Mouse (Mus musculus) neutrophil, adult 5-6 weeks (primary cell): Measurements from ENCODE around the gene Zfp526. TPM values are rescaled to one million over a fixed set of nuclear protein-coding genes. Genes with fewer than 3 reads are reported as not detected.

Experiments used
- ATAC-seq: fragments of 151-379, 151-347 bp; 2 replicates; pipeline ENCODE4 v1.8.0; 2017; ENCODE audit warnings: mild to moderate bottlenecking, moderate TSS enrichment; ENCODE audit not compliant: insufficient number of reproducible peaks, poor library complexity, low FRiP score, severe bottlenecking; ENCODE audit errors: extremely low read depth
- total RNA-seq: library from RNA; stranded (forward); fragments of 200-1000 nt; gene quantifications from 2 replicates; pipeline ENCODE4 v1.2.3, GENCODE M21; 2017

Gene Zfp526
- total RNA-seq, 1 experiment from 2014 or later, result 10.0 TPM

GRCm38 (mm10) chr7:25235526-25235925, 14.3 kb downstream of the Zfp526 start:
- no peak for ATAC-seq

GRCm38 (mm10) chr7:25237249-25238014, 16.2 kb downstream of the Zfp526 start, which contains the start of gene Gsk3a:
Gene Gsk3a, minus strand, starts transcription at chr7:25237851.
- ATAC-seq, result peak; percentile 71

- peak; percentile 76 for ATAC-seq
These were observed 16.9 kb downstream of the Zfp526 start for GRCm38 (mm10) chr7:25238015-25238706.

- ATAC-seq, result peak; percentile 72
These were observed 17.8 kb downstream of the Zfp526 start for GRCm38 (mm10) chr7:25238829-25239623.

- no peak for ATAC-seq
These were observed 19.4 kb downstream of the Zfp526 start for GRCm38 (mm10) chr7:25240631-25241030.

- no peak for ATAC-seq
These were observed 19.8 kb downstream of the Zfp526 start for GRCm38 (mm10) chr7:25241062-25241461.

- ATAC-seq, result no peak
These were observed 22.1 kb downstream of the Zfp526 start for GRCm38 (mm10) chr7:25243361-25243760.

- no peak for ATAC-seq
These were observed 23.5 kb downstream of the Zfp526 start for GRCm38 (mm10) chr7:25244562-25245369.

- no peak for ATAC-seq
These were observed 25.0 kb downstream of the Zfp526 start for GRCm38 (mm10) chr7:25246079-25246758.

- ATAC-seq, result no peak
These were observed 25.5 kb downstream of the Zfp526 start for GRCm38 (mm10) chr7:25246759-25247137.

- ATAC-seq, result no peak
These were observed 26.3 kb downstream of the Zfp526 start for GRCm38 (mm10) chr7:25247498-25247897.

- ATAC-seq, result no peak
These were observed 26.9 kb downstream of the Zfp526 start for GRCm38 (mm10) chr7:25248018-25248647.

GRCm38 (mm10) chr7:25248846-25249313, 27.7 kb downstream of the Zfp526 start:
- no peak for ATAC-seq

GRCm38 (mm10) chr7:25249314-25250140, 28.3 kb downstream of the Zfp526 start:
- peak; percentile 21; the same call in 1 of the 2 replicates for ATAC-seq

GRCm38 (mm10) chr7:25250141-25250972, 29.1 kb downstream of the Zfp526 start, which contains the start of gene Erf:
Gene Erf, minus strand, starts transcription at chr7:25250761.
- ATAC-seq, result peak; percentile 72
